Mouse (Mus musculus) right cerebral cortex, adult 18-20 months (tissue): ENCODE measurements around the gene Gm10491.

ENCODE experiments used
- DNase-seq: peaks from one replicate; pipeline ENCODE4 v3.0.0; 2022; ENCODE audit warnings: mixed read lengths

The Gm10491 gene

DNA sequence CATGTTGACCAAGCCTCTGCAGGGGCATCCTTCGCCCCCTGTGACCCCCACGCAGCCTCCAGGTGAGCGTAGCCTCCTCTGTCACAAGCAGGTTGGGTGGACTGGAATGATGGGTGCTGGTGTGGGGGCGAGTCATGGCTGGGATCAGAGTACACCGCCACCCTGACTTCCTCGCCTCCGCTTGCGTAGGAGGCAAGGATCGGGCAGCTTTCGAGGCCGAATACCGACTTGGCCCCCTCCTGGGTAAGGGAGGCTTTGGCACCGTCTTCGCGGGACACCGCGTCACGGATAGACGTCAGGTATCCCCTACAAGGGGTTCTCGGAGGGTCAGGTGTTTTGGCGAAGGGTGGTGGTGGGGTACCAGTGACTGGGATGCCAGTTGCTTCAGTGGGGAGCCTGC is 29.1 kb downstream of the Gm10491 start:
- DNase-seq, result no peak

DNA sequence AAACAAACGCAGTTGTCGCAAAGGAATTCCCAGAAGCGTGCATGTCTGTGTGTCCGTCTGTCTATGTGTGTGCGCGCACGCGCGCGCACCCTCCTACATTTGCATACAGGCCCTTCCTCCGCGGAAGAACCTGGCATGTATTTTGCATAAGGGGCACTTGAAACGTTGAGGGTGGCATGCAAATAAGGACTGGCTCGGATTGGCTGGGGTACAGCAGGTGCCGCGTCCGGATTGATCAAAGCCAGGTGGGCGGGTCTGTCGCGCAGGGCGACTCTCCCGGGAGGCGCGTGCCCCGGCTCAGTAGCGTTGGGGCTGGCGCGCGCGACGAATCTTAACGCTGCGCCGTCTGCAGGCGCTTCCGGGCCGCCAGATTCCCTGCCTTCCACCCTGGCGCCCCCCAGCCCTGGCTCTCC is 29.6 kb downstream of the Gm10491 start, which contains the start of gene Pim2:
Gene Pim2, plus strand, starts transcription at position 256 of the 413 bp plus-strand sequence.
- DNase-seq, result peak; percentile 87

DNA sequence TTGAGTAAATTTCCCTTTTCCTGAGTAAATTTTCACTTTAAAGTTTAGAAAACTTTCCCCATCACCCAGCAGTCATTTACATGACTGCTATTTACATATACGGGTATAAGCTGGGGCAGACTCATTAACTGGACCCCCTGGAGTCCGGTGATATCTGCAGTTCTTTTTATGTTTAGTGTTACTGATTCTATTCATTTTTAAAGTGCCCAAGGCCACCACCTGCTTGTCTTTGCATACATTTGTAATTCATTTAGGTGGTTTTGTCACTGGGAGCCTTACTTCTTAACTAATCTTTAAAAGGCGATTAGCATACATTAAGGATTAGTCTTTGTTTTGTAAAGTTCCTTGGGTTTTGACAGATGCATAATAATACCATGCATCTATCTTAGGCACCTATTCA is 37.8 kb downstream of the Gm10491 start:
- no peak for DNase-seq

DNA sequence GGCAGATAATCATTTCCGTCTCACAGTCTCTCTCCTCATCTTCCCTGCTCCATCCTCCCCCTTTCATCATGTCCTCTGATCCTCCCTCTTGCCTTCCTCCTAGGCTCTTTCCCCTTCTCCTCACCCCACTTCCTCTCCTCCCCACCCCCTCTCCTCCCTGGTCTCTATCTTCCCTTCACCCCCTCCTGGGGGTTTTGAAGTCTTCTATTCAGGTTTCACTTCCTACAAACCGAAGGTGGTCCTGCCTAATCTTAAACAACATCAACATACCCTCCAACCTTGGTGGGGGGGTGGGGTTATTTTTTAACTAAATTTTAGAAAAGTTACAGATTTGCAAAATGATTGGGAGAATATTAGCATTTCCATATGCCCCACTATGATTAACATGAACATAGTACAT is 39.1 kb downstream of the Gm10491 start:
- DNase-seq, result no peak

DNA sequence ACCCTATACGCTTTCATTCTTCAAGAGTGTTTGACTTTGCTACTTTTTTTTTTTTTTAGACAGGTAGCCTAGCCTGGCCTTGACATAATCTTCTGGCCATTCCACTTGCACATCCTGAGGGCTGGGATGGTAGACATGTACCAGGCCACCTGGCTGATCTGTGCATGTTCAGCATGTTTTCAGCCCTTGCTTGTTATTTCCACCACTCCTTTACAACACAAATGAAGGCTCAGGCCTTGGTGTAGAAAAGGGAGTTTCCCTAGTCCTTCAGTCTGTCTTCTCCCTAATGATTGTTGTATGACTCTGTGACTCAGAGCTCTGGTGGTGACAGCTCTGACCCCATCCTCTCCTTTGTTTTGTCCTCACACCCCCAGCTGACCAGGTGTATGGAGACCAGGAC is 40.5 kb downstream of the Gm10491 start:
- no peak for DNase-seq

DNA sequence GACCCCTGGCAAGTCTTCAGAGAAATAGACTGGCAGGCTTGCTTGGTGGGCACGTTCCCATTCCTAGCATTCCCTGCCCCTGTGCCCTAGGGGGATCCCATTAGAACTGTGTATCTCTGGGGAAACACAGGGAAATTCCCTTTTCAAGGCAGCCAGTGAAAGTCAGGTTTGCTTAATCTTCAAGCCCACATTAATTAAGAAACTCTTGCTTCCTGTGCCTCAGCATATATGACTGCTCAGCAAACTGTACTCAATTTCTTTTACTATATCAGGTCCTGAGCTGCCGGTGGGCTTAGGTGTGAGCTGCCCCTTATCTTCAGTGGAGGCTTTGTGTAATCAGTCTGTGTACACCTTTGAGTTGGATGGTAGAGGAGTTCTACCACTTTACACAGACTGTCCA is 41.8 kb downstream of the Gm10491 start:
- no peak for DNase-seq

DNA sequence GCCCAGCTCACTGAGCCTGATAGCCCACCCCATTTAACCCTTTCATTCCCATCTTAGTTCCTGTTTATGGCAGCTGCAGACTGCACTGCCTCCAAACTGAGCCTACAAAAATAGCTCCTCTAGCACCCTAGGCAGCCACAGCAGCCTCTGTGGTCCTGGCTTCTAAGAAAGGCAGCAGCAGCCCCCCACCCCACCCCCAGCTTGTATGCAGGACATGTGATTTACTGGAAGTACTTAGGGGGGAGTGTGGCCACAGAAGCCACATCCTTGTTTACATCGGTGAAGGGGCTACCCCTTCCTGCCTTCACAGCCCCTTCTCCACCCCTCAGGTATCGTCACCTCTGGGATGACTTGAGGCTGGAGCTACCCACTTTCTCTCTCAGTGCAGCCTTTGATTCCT is 42.3 kb downstream of the Gm10491 start:
- no peak for DNase-seq

DNA sequence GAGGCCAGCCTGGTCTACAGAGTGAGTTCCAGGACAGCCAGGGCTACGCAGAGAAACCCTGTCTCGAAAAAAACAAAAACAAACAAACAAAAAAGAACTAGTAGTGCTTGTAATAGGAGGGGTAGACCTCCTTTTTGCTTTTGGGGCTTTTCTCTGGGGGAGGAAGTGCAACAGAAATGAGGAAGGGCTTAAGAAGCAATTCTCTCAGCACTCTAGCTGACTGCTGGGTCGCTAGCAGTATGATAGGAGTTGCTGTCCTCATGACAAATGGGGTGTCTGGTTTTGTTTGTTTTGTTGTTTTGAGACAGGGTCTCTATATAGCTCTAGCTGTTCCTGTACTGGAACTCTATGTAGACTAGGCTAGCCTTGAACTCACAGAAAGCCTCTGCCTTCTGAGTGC is 43.1 kb downstream of the Gm10491 start:
- no peak for DNase-seq

DNA sequence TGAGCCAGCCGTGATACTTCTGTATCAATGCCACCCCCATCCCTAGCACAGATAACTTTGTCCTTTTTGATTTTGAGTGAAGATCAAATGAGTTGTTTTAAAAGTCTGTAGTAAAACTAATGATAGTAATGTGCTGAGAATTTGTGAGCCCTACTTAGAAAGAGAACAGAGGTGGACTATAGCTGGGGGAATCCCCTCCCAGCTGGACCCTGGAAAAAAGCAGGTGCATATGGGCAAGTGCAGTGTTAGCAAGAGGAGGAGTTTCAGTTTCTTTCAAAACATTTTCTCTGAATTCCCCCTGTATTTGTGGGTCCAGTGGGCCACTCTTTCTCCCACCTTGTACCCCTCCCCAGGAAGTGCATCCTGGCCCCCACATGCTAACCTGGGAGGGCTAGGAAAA is 44.5 kb downstream of the Gm10491 start:
- DNase-seq, result no peak

DNA sequence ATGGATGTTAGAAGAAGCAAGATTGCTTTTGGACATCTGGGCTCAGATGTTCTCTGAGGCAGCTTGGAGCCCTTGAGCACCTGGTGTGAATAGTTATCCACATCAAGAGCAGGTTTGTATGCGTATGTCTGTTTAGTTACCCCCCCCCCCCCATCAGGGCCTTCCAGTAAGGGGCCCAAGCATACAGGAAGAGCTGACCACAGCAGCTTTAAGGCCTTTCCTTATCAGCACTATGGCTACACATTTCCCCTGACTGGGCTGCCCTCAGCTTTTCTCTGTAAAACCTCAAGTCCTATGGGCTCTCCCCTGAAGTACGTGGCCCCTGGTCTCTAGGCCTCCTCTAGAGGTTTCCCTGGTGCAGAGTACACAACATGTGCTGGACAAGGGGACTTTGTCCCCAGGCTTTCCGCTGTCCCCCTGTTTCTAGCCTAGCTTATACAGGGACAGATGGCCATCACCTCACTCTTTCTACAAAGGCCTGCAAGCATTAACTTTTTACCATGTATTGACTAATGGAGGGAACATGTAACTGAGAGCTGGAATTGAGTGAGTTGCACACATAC is 48.4 kb downstream of the Gm10491 start:
- no peak for DNase-seq
